Mouse (Mus musculus): ENCODE data around the gene Csn2. TPM values are rescaled to one million over a fixed set of nuclear protein-coding genes. Genes with fewer than 3 reads are reported as not detected.

Csn2 gene
- total RNA-seq (2021): not detected in 2 replicates
- long read RNA-seq: 0 reads

DNA sequence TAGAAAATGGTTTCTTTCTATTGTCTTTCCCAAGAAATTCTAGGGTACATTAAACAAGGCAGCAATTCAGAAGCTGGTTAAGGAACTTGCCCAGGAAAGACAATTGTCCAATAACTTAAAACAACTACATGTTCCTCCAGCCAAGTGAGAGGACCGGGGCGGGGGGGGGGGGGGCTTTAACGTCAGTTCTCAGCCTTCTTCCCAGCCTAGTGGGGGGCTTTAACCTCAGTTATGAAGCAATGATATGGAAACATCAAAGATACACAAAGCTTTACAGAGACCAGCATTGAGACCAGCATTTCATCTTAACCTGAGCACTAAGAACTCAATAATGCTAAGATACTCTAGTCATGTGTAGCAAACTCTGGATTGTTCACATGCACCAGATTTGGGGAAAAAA, at the start of gene Csn2:
Gene Csn2, minus strand, starts transcription at position 101 of the 400 bp plus-strand sequence.
- DNase-seq: no peak

DNA sequence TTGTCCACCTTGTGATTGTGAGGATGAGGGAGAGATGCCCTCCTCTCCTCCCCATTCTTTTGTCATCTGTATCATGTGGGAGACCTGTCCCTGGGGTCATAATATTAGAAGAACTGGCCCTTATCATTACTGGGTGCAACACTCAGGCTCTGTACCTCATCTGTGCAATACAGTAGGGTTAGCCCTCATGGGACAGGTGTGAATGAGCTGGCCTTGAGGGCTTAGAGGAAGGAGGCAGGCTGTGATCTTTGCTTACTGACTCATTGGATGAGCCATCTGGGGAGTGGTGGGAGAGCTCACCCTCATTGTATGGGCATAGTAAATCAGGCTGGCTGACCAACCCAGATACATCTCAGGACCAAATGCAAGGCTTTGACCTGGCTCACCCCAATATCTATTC, 35.4 kb upstream of the Csn2 start:
- no peak for DNase-seq

DNA sequence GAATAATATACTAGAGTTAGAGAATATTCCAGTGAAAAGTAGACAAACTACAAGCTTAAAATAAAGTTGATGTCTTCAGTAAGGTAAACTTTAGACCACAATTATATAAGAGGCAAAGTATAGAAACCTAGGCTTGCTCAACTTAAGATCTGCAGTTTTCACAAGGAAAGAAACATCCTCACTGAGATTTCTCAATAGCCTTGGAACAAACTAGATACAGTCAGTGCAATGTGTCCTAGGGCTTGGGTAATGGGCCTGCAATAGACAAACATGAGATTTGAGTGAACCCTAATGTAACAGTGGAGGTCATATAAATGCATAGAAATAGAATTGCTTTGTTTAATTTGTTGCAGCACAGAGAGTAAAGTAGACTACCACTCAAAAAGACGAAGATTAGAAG, 6.5 kb upstream of the Csn2 start:
- no peak for DNase-seq

DNA sequence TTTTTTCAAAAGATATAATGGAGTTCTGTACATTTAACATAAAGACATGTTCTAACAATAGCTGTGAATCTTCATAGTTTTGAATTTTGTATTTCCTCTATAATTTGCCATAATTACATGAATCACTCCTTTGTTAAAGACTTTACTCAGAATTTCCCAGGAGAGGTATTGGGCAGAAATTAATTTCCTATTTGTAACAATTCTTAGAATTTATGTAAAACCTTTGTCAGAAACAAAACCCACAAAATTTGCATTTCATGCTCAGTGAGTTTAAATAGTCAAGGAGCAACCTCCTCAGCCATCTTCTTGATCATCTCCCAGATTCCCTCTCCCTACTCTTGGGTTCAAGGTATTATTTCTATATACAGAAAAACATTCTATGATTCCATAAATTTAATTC, 33.5 kb downstream of the Csn2 start, which contains the start of gene Csn1s1:
Gene Csn1s1, plus strand, starts transcription at position 301 of the 400 bp plus-strand sequence.
- DNase-seq: no peak

DNA sequence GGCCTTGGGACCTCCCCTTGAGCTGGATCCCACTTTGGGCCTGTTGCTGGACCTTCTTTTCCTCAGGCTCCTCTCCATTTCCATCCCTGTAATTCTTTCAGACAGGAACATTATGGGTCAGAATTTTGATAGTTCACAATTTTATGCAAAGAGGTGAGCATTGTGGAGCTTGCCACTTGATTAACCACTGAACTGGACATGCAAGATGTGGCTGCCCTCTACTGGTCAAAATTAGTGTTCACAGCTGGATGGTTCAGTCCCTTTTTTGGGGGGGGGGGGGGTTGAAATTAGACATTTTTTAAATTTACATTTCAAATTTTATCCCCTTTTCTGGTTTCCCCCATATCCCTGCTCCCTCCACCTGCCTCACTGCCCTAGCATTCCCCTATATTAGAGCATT, 56.6 kb downstream of the Csn2 start:
- peak; percentile 20 for DNase-seq

Other genes with a start within 250 kb of the Csn2 start
- gene Ugt2a2, start 217.4 kb downstream of the Csn2 start, total RNA-seq (2021): not detected in 2 replicates
- gene Gm43638, start 212.8 kb downstream of the Csn2 start, total RNA-seq (2021): not detected in 2 replicates
- not detected in 2 replicates for gene Ugt2a1, start 208.8 kb downstream of the Csn2 start, total RNA-seq (2021)
- not detected in 2 replicates for gene Sult1b1, start 161.4 kb downstream of the Csn2 start, total RNA-seq (2021)
- 0.76 TPM in 1 of 2 replicates, not detected in the other for gene Sult1d1, start 130.6 kb downstream of the Csn2 start, total RNA-seq (2021)
- gene Sult1e1, start 108.0 kb downstream of the Csn2 start, total RNA-seq (2021): 0.24 TPM in 1 of 2 replicates, not detected in the other
- gene Csn1s1, start 33.4 kb downstream of the Csn2 start, total RNA-seq (2021): not detected in 2 replicates
- not detected in 2 replicates for gene Csn1s2a, start 74.9 kb upstream of the Csn2 start, total RNA-seq (2021)
- gene Csn1s2b, start 108.5 kb upstream of the Csn2 start, total RNA-seq (2021): not detected in 2 replicates
- gene Prr27, start 126.1 kb upstream of the Csn2 start, total RNA-seq (2021): not detected in 2 replicates
- not detected in 2 replicates for gene Odam, start 185.4 kb upstream of the Csn2 start, total RNA-seq (2021)
- not detected in 2 replicates for gene Csn3, start 225.9 kb upstream of the Csn2 start, total RNA-seq (2021)

Measured in adrenal gland, postnatal 25 days (tissue).